Mouse (Mus musculus) stomach, postnatal 0 days (tissue): ENCODE data around the gene Selenok.

ENCODE experiments used
- CTCF ChIP-seq: IDR thresholded peaks from 2 replicates; pipeline ENCODE4 v1.5.1; 2016; ENCODE audit warnings: antibody characterized with exemption, low read depth, mild to moderate bottlenecking, moderate library complexity
- EP300 ChIP-seq: optimal IDR thresholded peaks from 2 replicates; pipeline ENCODE3; 2016; ENCODE audit warnings: antibody characterized with exemption

DNA sequence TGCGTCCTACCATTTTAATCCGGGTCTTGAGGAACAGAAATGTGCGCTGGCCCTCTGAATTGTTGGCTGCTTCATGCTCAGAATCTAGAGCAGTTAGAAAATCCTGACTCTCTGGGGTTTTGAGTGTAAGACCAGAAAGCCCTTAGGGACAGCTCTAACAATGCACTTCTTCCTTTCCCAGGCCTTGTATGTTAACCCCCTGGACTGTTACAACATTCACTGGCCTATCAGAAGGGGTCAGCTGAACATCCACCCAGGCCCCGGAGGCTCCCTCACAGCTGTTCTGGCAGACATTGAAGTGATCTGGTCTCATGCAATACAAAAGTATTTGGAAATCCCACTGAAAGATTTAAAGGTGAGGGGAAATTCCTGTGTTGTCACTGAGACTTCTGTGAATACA, 18.0 kb downstream of the Selenok start:
- TF ChIP-seq EP300 (no peak), CTCF (no peak)
